Mouse (Mus musculus): ENCODE measurements around the gene Tas2r126.

DNA sequence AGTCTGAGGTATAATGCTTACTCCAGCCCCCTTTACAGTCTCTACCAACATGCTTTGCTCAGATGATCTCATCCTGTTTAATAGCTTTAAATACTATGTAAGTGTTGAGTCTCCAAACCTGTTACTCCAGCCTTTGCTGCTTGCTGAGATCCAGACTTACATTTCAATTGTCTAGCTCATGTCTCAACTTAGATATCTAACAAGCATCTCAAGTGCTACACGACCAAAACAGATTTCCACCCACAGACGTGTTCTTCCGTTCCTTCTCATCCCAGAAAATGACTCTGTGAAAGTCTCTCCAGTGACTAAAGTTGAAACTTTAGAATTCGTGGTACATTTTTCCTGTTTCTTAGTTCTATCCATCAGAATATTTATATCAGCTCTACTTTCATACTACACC lies 8.0 kb upstream of the Tas2r126 start:
- TF ChIP-seq FLI1 (IDR thresholded peaks at IDR 0.05; ENCODE audit: low read length): no peak
- no peak for TF ChIP-seq GATA1 (IDR thresholded peaks at IDR 0.05; ENCODE audit: borderline replicate concordance, low read length)

All from megakaryocyte, embryonic 14.5 days (primary cell).